Mouse (Mus musculus) gastrocnemius, postnatal 4 days (tissue): ENCODE measurements around the gene Fam162b. TPM values are rescaled to one million over a fixed set of nuclear protein-coding genes. Genes with fewer than 3 reads are reported as not detected.

Experiments
- total RNA-seq, 2 experiments: library from RNA; stranded (reverse); gene quantifications; 2 replicates each; pipeline ENCODE4 v1.2.3; 2021

The Fam162b gene
- total RNA-seq, 2 experiments from 2014 or later = not detected

Other genes starting within 250 kb of the Fam162b start
- gene Gm49339, start 109.9 kb downstream of the Fam162b start, total RNA-seq = 1 to 10 TPM; 1.3 to 1.4 TPM
- gene Lilr4b, start 109.9 kb downstream of the Fam162b start, total RNA-seq = 1 to 10 TPM; 3.0 to 3.3 TPM
- 1 to 10 TPM; 1.5 to 2.8 TPM for gene Lilrb4a, start 99.6 kb downstream of the Fam162b start, total RNA-seq
- gene Gprc6a, start 40.9 kb upstream of the Fam162b start, total RNA-seq = not detected
- gene Rfx6, start 87.2 kb upstream of the Fam162b start, total RNA-seq = not detected